Mouse (Mus musculus): Measurements from ENCODE around the gene Cln3. TPM values are rescaled to one million over a fixed set of nuclear protein-coding genes. Genes with fewer than 3 reads are reported as not detected.

The Cln3 gene
- total and polyA plus RNA-seq, 2 experiments from 2014 or later = 31.2 to 32.1 TPM

- ATAC-seq (ENCODE audit: low FRiP score) (no peak), DNase-seq (ENCODE audit: low spot score) (no peak)
- Histone ChIP-seq H3K9ac (replicated peaks; ENCODE audit: low read length, poor library complexity, severe bottlenecking) (no peak overlapping the region), H3K36me3 (ENCODE audit: insufficient read depth, low read length) (peaks cover 12% of the 10 kb centered on the region; the same call in 1 of the 2 replicates), H3K9me3 (ENCODE audit: low read length) (no peaks in the 10 kb centered on the region), H3K4me3 (ENCODE audit: low read depth, low read length) (no peak overlapping the region), H3K27ac (ENCODE audit: low read depth, low read length) (no peak overlapping the region), H3K4me1 (ENCODE audit: insufficient read depth, low read length) (no peaks in the 10 kb centered on the region), H3K27me3 (ENCODE audit: insufficient read depth, low read length) (no peaks in the 10 kb centered on the region; the same call in 1 of the 2 replicates), H3K4me2 (ENCODE audit: low read depth, low read length, poor library complexity, severe bottlenecking) (no peak overlapping the region)
- TF ChIP-seq CTCF (IDR thresholded peaks at IDR 0.05) = no peak
- 77% methylated on average over 6 of the region's 6 CpGs for WGBS
These were observed 4.0 kb downstream of the Cln3 start for GRCm38 (mm10) chr7:126581661-126582060.

- peak; percentile 63 for TF ChIP-seq CTCF (IDR thresholded peaks at IDR 0.05)
- DNase-seq (ENCODE audit: low spot score) (no peak), ATAC-seq (ENCODE audit: low FRiP score) (no peak)
- Histone ChIP-seq H3K9ac (replicated peaks; ENCODE audit: low read length, poor library complexity, severe bottlenecking) (no peak overlapping the region), H3K4me1 (ENCODE audit: insufficient read depth, low read length) (no peaks in the 10 kb centered on the region), H3K4me2 (ENCODE audit: low read depth, low read length, poor library complexity, severe bottlenecking) (no peak overlapping the region), H3K27ac (ENCODE audit: low read depth, low read length) (no peak overlapping the region), H3K36me3 (ENCODE audit: insufficient read depth, low read length) (peaks cover 20% of the 10 kb centered on the region), H3K27me3 (ENCODE audit: insufficient read depth, low read length) (no peaks in the 10 kb centered on the region), H3K4me3 (ENCODE audit: low read depth, low read length) (no peak overlapping the region), H3K9me3 (ENCODE audit: low read length) (no peaks in the 10 kb centered on the region)
- 61% methylated on average over 8 of the region's 8 CpGs for WGBS
These were observed 6.4 kb downstream of the Cln3 start for GRCm38 (mm10) chr7:126579172-126579571.

DNA sequence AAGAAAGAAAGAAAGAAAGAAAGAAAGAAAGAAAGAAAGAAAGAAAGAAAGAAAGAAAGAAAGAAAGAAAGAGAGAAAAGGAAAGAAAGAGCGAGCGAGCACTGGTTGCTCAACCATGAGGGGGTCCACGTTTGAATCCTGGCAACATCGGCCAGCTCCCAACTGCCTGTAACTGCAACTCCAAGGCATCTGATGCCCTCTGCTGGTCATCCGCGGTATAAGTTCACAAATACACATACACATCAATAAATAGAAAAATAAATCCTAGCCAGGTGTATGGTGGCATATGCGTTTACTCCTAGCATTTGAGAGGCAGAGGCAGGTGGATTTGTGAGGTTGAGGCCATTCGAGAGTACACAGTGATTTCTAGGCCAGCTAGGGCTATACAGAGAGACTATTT lies 8.7 kb downstream of the Cln3 start:
- Histone ChIP-seq H3K9ac (replicated peaks; ENCODE audit: low read length, poor library complexity, severe bottlenecking) (no peak overlapping the region), H3K36me3 (ENCODE audit: insufficient read depth, low read length) (peaks cover 27% of the 10 kb centered on the region), H3K27me3 (ENCODE audit: insufficient read depth, low read length) (no peaks in the 10 kb centered on the region), H3K4me1 (ENCODE audit: insufficient read depth, low read length) (no peaks in the 10 kb centered on the region), H3K9me3 (ENCODE audit: low read length) (no peaks in the 10 kb centered on the region), H3K4me3 (ENCODE audit: low read depth, low read length) (no peak overlapping the region), H3K4me2 (ENCODE audit: low read depth, low read length, poor library complexity, severe bottlenecking) (no peak overlapping the region), H3K27ac (ENCODE audit: low read depth, low read length) (no peak overlapping the region)
- DNase-seq (ENCODE audit: low spot score) (peak; percentile 45), ATAC-seq (ENCODE audit: low FRiP score) (no peak)
- whole genome bisulfite sequencing = 54% methylated on average over 8 of the region's 8 CpGs
- peak; percentile 73 for TF ChIP-seq CTCF (IDR thresholded peaks at IDR 0.05)

DNA sequence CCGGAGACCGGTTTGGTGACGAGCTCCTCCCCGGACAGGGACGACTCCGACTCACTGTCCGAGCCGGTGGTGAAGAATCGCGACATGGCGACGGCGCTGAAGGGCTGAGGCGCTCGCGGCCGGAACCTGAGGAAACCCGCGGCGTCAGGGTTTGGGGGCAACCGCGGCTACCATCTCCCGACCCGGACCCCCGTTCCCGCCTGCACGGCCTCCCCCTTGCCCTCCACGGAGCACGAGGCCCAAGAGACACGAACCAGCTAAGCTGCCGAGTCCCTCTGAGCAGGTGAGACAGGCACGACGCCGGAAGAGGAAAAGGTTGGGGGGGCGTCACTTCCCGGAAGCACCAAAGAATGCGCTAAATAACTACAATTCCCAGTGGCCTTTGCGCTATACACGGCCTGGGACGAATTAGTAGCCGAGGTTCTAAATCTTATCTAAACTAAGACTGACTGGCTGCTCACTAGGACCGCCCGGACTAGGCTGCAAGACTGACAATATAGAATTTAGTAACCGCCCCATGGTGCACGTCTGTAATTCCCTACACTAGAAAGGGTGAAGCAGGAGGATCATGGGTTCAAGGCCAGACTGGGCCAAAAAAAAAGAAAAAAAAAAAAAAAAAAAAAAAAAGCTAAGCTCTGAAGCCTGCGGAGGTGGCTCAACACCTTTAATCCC lies 19.4 kb downstream of the Cln3 start, which contains the start of gene Eif3c:
Eif3c (minus strand) TSS at position 318 of the 672 bp plus-strand sequence.
- DNase-seq (ENCODE audit: low spot score) (peak; percentile 97), ATAC-seq (ENCODE audit: low FRiP score) (peak; percentile 91)
- Histone ChIP-seq H3K27ac (ENCODE audit: low read depth, low read length) (peak within 1 kb of the TSS; percentile 81), H3K27me3 (ENCODE audit: insufficient read depth, low read length) (no peaks in the 10 kb centered on the region), H3K9me3 (ENCODE audit: low read length) (no peaks in the 10 kb centered on the region), H3K4me2 (ENCODE audit: low read depth, low read length, poor library complexity, severe bottlenecking) (peak within 1 kb of the TSS; percentile 57), H3K4me1 (ENCODE audit: insufficient read depth, low read length) (no peaks in the 10 kb centered on the region), H3K36me3 (ENCODE audit: insufficient read depth, low read length) (peaks cover 24% of the 10 kb centered on the region), H3K4me3 (ENCODE audit: low read depth, low read length) (peak within 1 kb of the TSS; percentile 85), H3K9ac (replicated peaks; ENCODE audit: low read length, poor library complexity, severe bottlenecking) (peak within 1 kb of the TSS; percentile 79)
- under 1% methylated on average over 43 of the region's 46 CpGs for WGBS
- no peak for TF ChIP-seq CTCF (IDR thresholded peaks at IDR 0.05)

DNA sequence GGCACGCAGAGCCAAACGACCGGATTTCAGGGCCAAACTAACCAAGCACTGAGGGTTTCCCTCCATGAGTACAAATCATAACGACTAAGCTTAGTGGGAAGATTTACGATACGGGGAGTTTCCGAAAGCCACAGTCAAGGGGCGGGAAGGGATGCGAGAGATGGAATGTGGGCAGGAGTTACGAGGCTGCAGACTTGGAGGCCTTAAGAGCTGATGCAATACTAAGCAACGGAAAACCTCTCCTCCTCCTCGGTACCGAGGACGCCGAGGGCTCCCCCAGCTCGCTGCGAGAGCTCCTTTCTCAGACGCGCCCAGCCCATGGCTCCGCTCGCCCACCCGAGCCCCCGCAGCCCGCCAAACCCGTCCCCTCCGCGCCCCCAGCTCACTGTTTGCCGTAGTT lies 19.9 kb downstream of the Cln3 start:
- WGBS = under 1% methylated on average over 24 of the region's 28 CpGs
- no peak for TF ChIP-seq CTCF (IDR thresholded peaks at IDR 0.05)
- Histone ChIP-seq H3K9me3 (ENCODE audit: low read length) (no peaks in the 10 kb centered on the region), H3K27ac (ENCODE audit: low read depth, low read length) (peak overlapping the region; percentile 81), H3K9ac (replicated peaks; ENCODE audit: low read length, poor library complexity, severe bottlenecking) (peak overlapping the region; percentile 79), H3K36me3 (ENCODE audit: insufficient read depth, low read length) (peaks cover 29% of the 10 kb centered on the region), H3K4me1 (ENCODE audit: insufficient read depth, low read length) (no peaks in the 10 kb centered on the region), H3K27me3 (ENCODE audit: insufficient read depth, low read length) (no peaks in the 10 kb centered on the region), H3K4me3 (ENCODE audit: low read depth, low read length) (peak overlapping the region; percentile 85), H3K4me2 (ENCODE audit: low read depth, low read length, poor library complexity, severe bottlenecking) (peak overlapping the region; percentile 57)
- ATAC-seq (ENCODE audit: low FRiP score) (peak; percentile 27), DNase-seq (ENCODE audit: low spot score) (no peak)

- H3K4me3 ChIP-seq (ENCODE audit: low read depth, low read length) = no peak overlapping the region
- TF ChIP-seq CTCF (IDR thresholded peaks at IDR 0.05) = no peak
- H3K36me3 ChIP-seq (ENCODE audit: insufficient read depth, low read length) = peaks cover 82% of the 10 kb centered on the region
- no peak overlapping the region for H3K9ac ChIP-seq (replicated peaks; ENCODE audit: low read length, poor library complexity, severe bottlenecking)
- no peak overlapping the region for H3K27ac ChIP-seq (ENCODE audit: low read depth, low read length)
- no peak for ATAC-seq (ENCODE audit: low FRiP score)
- no peaks in the 10 kb centered on the region for H3K4me1 ChIP-seq (ENCODE audit: insufficient read depth, low read length)
- H3K9me3 ChIP-seq (ENCODE audit: low read length) = no peaks in the 10 kb centered on the region
- no peak overlapping the region for H3K4me2 ChIP-seq (ENCODE audit: low read depth, low read length, poor library complexity, severe bottlenecking)
- 100% methylated on average over 5 of the region's 5 CpGs for WGBS
- no peak for DNase-seq (ENCODE audit: low spot score)
- H3K27me3 ChIP-seq (ENCODE audit: insufficient read depth, low read length) = no peaks in the 10 kb centered on the region
These were observed 29.0 kb downstream of the Cln3 start for GRCm38 (mm10) chr7:126556635-126557034.

Measured in midbrain, postnatal 0 days (tissue).